Mouse (Mus musculus): ENCODE results near the gene Ranbp2. TPM values are rescaled to one million over a fixed set of nuclear protein-coding genes. Genes with fewer than 3 reads are reported as not detected.

Gene Ranbp2
- 10 to 100 TPM; 72.8 to 83.2 TPM for total RNA-seq (2021)
- long read RNA-seq, experiment 1, partial matches to known transcripts = 4 of 4 reads
- long read RNA-seq, experiment 1, other reads (novel, unspliced or antisense) = 0 of 4 reads
- long read RNA-seq, experiment 2, partial matches to known transcripts = 12 of 13 reads
- long read RNA-seq, experiment 2, other reads (novel, unspliced or antisense) = 1 of 13 reads

GRCm38 (mm10) chr10:58446384-58447279 lies at the start of gene Ranbp2:
TSS of gene Ranbp2 (plus strand) at chr10:58446920.
- peak; percentile 96 to 97 for DNase-seq (ENCODE audit: low spot score in 2 of 2)

- no peak for DNase-seq (ENCODE audit: low spot score in 2 of 2)
Observed at GRCm38 (mm10) chr10:58398941-58399340, 47.8 kb upstream of the Ranbp2 start.

GRCm38 (mm10) chr10:58401838-58402237 lies 44.9 kb upstream of the Ranbp2 start:
- no peak for DNase-seq (ENCODE audit: low spot score in 2 of 2)

DNA sequence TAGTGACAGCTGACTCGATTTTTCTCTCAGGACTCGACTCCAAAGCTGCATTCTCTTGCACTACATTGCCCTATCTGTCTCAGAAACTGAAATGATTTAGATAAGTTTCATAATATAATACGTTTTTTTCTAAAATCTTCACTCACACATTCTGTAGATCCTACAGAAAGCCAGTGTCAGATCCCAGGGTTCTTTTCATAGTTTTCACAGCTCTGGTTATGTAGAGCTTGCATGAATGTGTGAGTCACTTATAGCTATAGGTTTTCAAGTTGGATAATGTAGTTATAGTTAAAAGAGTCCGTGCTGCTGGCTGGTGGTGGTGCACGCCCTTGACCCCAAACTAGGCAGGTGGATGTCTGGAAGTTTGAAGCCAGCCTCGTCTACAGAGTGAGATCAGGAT lies 42.1 kb upstream of the Ranbp2 start:
- no peak for DNase-seq (ENCODE audit: low spot score in 2 of 2)

GRCm38 (mm10) chr10:58405285-58405948 lies 41.3 kb upstream of the Ranbp2 start:
- DNase-seq (ENCODE audit: low spot score in 2 of 2) = no peak

- no peak for DNase-seq (ENCODE audit: low spot score in 2 of 2)
Observed at GRCm38 (mm10) chr10:58405949-58406305, 40.8 kb upstream of the Ranbp2 start.

DNA sequence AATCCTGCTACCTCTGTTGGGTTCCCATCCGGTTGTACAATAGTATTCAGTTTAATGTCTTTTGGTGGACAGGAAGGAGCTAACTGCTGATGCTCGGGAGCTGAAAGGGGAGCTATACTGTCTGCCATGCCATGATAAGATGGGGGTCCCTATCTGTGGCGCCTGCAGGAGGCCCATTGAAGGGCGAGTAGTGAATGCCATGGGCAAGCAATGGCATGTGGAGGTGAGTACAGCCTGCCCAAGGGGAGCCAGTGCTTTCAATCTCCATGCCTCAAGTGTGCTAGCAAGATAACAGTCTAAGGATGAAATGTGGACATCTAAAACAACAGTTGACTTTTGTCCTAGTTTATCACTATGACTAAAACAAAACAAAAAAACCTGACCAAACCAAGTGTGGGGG lies 34.4 kb upstream of the Ranbp2 start:
- DNase-seq (ENCODE audit: low spot score in 2 of 2) = no peak

GRCm38 (mm10) chr10:58412852-58413251 lies 33.9 kb upstream of the Ranbp2 start:
- DNase-seq (ENCODE audit: low spot score in 2 of 2) = no peak

DNA sequence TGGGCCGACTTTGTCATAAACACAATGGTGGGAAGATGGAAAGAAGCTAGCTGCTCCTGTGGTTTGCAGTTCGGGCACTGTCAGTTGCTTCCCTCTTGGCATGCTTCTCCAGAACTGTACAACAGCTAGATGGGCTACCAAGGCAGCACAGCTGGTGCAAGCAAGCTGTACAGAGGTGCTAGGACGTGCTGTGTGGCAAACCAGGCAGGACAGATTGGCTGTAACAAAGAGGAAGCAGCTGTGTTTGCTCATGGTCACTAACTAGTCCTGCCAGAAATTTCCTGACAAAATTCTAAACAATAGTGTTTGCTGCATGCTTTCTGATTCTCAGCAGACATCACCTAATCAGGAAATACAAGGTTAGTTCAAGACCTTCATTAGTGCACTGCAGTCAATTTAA lies 30.0 kb upstream of the Ranbp2 start:
- DNase-seq (ENCODE audit: low spot score in 2 of 2) = no peak

DNA sequence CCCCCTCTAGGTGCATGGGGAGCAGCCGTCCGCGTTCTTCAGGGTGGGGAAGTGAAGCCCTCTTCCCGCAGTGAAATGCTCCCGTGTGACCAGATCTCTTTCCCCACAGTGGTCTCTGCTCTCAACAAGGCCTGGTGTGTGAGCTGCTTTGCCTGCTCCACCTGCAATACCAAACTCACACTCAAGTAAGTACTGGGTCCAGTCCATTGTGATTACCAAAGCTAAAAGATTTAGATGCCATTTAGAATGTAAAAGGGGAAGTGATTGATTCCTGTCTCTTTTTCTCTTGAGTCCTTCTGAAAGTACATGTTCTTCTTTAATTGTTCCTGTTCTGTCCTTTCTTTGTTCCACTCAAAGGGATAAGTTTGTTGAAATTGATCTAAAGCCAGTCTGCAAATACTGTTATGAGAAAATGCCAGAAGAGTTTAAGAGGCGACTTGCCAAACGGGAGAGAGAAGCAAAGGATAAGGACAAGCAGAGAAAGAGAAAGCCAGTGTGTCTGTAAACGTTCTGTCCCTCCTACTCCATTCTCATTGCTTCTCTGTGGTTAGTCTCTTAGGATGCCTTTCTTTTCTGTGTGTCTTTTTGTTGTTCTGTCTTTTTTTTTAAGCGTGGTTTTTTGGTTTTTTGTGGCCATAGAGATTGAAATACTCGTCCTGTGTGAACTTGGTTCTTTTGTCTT lies 28.3 kb upstream of the Ranbp2 start:
- DNase-seq (ENCODE audit: low spot score in 2 of 2) = no peak

GRCm38 (mm10) chr10:58427930-58428329 lies 18.8 kb upstream of the Ranbp2 start:
- no peak for DNase-seq (ENCODE audit: low spot score in 2 of 2)

GRCm38 (mm10) chr10:58445850-58446249 lies 870 bp upstream of the Ranbp2 start:
- DNase-seq (ENCODE audit: low spot score in 2 of 2) = no peak

GRCm38 (mm10) chr10:58447280-58447781 lies 611 bp downstream of the Ranbp2 start:
- no peak for DNase-seq (ENCODE audit: low spot score in 2 of 2)

DNA sequence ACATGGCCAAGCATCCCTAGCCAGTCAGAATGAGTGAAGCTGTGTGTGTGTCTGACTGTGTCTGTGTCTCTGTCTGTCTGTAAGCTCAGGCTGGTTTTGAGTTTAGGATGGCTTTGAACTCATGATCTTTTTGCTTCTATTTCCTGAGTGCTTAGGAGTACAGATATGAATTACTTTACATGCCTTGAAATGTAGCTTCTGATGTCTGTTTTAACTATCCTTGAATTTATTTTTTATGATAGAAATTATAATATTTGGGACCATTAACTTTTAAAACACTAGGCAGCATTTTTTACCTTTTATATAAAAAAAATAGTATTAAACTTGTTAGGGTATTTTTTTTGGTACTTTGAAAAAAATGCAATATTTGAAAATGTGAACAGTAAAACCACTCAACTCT lies 4.9 kb downstream of the Ranbp2 start:
- no peak for DNase-seq (ENCODE audit: low spot score in 2 of 2)

- DNase-seq (ENCODE audit: low spot score in 2 of 2) = no peak
Observed at GRCm38 (mm10) chr10:58452185-58452584, 5.5 kb downstream of the Ranbp2 start.

GRCm38 (mm10) chr10:58459896-58460295 lies 13.2 kb downstream of the Ranbp2 start:
- DNase-seq (ENCODE audit: low spot score in 2 of 2) = no peak

DNA sequence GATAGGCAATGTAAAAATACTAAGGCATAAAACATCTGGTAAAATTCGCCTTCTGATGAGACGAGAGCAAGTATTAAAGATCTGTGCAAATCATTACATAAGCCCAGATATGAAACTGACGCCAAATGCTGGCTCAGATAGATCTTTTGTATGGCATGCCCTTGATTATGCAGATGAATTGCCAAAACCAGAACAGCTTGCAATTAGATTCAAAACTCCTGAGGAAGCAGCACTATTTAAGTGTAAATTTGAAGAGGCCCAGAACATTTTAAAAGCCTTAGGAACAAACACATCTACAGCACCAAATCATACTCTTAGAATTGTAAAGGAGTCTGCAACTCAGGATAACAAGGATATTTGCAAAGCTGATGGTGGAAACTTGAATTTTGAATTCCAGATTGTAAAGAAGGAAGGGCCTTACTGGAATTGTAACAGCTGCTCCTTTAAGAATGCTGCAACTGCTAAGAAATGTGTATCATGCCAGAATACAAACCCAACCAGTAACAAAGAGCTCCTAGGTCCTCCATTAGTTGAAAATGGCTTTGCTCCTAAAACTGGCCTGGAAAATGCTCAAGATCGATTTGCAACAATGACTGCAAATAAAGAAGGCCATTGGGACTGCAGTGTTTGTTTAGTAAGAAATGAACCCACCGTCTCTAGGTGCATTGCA lies 30.5 kb downstream of the Ranbp2 start:
- no peak for DNase-seq (ENCODE audit: low spot score in 2 of 2)

- no peak for DNase-seq (ENCODE audit: low spot score in 2 of 2)
Observed at GRCm38 (mm10) chr10:58478071-58478578, 31.4 kb downstream of the Ranbp2 start.

GRCm38 (mm10) chr10:58479954-58480490 lies 33.3 kb downstream of the Ranbp2 start:
- DNase-seq (ENCODE audit: low spot score in 2 of 2) = no peak

- no peak for DNase-seq (ENCODE audit: low spot score in 2 of 2)
Observed at GRCm38 (mm10) chr10:58491031-58491430, 44.3 kb downstream of the Ranbp2 start.

Data from adrenal gland, adult 18-20 months (tissue).